Mouse (Mus musculus) ES-E14 (cell line): Measurements from ENCODE around the gene Slc25a26. TPM values are rescaled to one million over a fixed set of nuclear protein-coding genes. Genes with fewer than 3 reads are reported as not detected.
A peak's percentile ranks its signal among the peaks of the same experiment; 100 is the strongest.
"Not testable (repeated sequence)": the region's sequence is repeated elsewhere in the genome, so short reads cannot be mapped to it uniquely, and the experiment has no call there.

Experiments
- DNase-seq: peaks from one replicate; pipeline ENCODE4 v3.0.0-alpha.2; 2013; ENCODE audit warnings: low read depth, low spot score
- H3K27ac ChIP-seq: 2 replicates; pipeline ENCODE4 v1.5.1; 2012; ENCODE audit warnings: low read depth, mild to moderate bottlenecking, low read length, moderate library complexity, mixed read lengths; ENCODE audit not compliant: poor library complexity, insufficient read depth, severe bottlenecking
- H3K36me3 ChIP-seq: 2 replicates; pipeline ENCODE4 v1.6.1; 2012; ENCODE audit warnings: mild to moderate bottlenecking, low read length, moderate library complexity, mixed read lengths; ENCODE audit not compliant: control insufficient read depth, poor library complexity, insufficient read depth, severe bottlenecking
- H3K4me1 ChIP-seq, 2 experiments: fragments of 150-350 bp in 1 of 2; sonication (generic) in 1 of 2; 2 replicates each; pipeline ENCODE4 v1.6.1; 2012; ENCODE audit warnings: low read length in 2 of 2, mild to moderate bottlenecking in 1 of 2, mixed read lengths in 1 of 2; ENCODE audit not compliant: control insufficient read depth in 2 of 2, insufficient read depth in 2 of 2, poor library complexity in 1 of 2
- H3K4me3 ChIP-seq, 2 experiments: fragments of 150-350 bp in 1 of 2; sonication (generic) in 1 of 2; 2 replicates each; pipeline ENCODE4 v1.5.1; 2012; ENCODE audit warnings: low read length in 2 of 2, low read depth in 1 of 2, mild to moderate bottlenecking in 1 of 2, mixed read lengths in 1 of 2; ENCODE audit not compliant: insufficient read depth in 1 of 2, poor library complexity in 1 of 2, severe bottlenecking in 1 of 2
- H3K9ac ChIP-seq: 2 replicates; pipeline ENCODE4 v1.6.1; 2012; ENCODE audit warnings: low read depth, mild to moderate bottlenecking, low read length, mixed read lengths; ENCODE audit not compliant: poor library complexity, insufficient read depth, severe bottlenecking
- H3K9me3 ChIP-seq: fragments of 150-350 bp; sonication (generic); 2 replicates; pipeline ENCODE4 v1.6.1; 2012; ENCODE audit warnings: low read depth, mild to moderate bottlenecking, low read length; ENCODE audit not compliant: control insufficient read depth, insufficient read depth
- CHD2 ChIP-seq: IDR thresholded peaks from 2 replicates; pipeline ENCODE4 v1.6.1; 2014; ENCODE audit warnings: mild to moderate bottlenecking, low read depth, low read length, inconsistent platforms
- HCFC1 ChIP-seq: IDR thresholded peaks from 2 replicates; pipeline ENCODE4 v1.6.1; 2012; ENCODE audit warnings: low read length, inconsistent platforms, borderline replicate concordance; ENCODE audit not compliant: insufficient read depth
- MAFK ChIP-seq: IDR thresholded peaks from 2 replicates; pipeline ENCODE4 v1.6.1; 2014; ENCODE audit warnings: mild to moderate bottlenecking, low read depth, low read length, inconsistent platforms; ENCODE audit not compliant: insufficient read depth
- ZC3H11A ChIP-seq: IDR thresholded peaks from 2 replicates; pipeline ENCODE4 v1.6.1; 2012; ENCODE audit warnings: low read depth, mild to moderate bottlenecking, inconsistent platforms, low read length, borderline replicate concordance
- ZNF384 ChIP-seq: IDR thresholded peaks from 2 replicates; pipeline ENCODE4 v1.6.1; 2012; ENCODE audit warnings: low read depth, low read length, inconsistent platforms
- in situ Hi-C, 2 experiments: fragments of 600-800 bp; cut with MboI; formaldehyde crosslinking; loops; one replicate each; pipeline ENCODE4 v1.15.1; 2025; ENCODE audit warnings: low sequenced_read_pairs in 2 of 2, inconsistent platforms in 1 of 2; ENCODE audit not compliant: unreplicated experiment in 2 of 2
- total RNA-seq: library from RNA; depleted of rRNA; stranded (reverse); fragments of 300-350 nt; gene quantifications from 2 replicates; pipeline ENCODE4 v1.2.3, GENCODE M21; 2012

Gene Slc25a26
- total RNA-seq, 1 experiment = 9.8 TPM

DNA sequence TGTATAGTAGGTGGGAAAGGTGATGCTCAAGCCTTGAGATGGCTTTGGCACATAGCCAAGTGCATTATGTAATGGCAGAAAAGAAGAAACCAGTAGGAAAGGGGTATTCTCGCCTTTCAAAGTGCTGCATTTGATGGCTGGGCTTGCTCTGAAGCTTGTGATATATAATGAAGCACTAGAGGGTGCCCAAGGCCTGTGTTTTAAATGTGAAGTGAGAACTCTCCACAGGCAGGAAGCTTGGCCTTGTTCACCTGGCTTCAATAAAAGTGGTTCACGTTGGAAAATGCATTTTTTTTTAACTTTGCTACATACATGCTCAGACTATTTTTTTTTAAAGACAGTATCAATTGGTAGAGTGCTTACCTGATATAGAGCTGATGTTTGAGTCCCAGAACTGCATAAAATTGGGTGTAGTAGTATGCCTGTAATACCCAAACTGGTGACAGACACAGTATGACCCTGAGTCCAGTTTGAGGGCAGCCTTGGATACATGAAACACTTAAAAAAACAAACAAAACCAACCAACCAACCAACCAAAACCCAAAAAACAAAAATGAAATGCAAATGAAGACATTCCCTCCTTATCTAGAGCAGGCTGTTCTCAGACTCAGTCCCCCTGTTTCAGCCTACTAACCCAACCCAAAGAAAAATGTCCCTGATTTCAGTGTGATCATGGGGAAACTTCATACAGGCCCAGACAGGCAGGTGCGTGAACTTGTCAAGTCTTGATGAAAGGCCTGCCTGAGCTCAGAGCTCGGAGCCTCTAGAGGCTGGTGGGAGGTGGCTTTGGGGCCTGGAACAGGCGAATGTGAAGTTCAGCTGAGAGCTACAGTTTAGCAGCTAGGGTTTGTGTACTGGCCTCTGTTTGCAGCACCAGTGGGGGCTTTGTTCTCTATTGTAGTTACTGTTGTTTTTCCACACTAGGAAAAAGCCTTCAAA, 44.0 kb downstream of the Slc25a26 start:
- Histone ChIP-seq H3K9ac (no peak overlapping the region), H3K4me1 (peaks cover 0 to 2% of the 10 kb centered on the region in 2 experiments; a peak in 2 of 4 replicates), H3K27ac (no peak overlapping the region), H3K36me3 (peaks cover 2% of the 10 kb centered on the region; the same call in 1 of the 2 replicates), H3K9me3 (no peaks in the 10 kb centered on the region), H3K4me3 (no peak overlapping the region)
- peak; percentile 34 for DNase-seq
- TF ChIP-seq HCFC1 (no peak), ZC3H11A (peak; percentile 60; the same call in 1 of the 2 replicates)
- in situ Hi-C loops = loop anchor here in 1 of 2 experiments (10.0 kb wide), 1 partner anchor 441 kb away; no protein-coding TSS in a partner anchor

DNA sequence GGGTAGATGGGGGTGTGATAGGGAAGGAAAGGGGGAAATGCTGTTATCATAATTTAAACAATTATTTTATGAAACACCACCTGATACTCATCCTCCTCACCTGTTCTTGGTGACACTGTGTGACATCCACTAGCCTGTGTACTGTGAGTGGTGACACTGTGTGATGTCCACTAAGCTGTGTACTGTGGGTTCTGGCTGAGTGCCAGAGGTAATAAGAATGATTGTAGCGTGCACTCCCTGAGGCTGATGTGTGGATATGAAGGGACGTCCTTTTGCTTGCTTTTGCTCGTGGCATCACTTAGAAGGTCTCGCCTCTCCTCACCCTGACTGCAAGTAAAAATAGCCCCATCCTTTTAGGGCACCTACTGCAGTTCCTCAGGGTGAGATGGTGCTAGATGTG, 47.1 kb downstream of the Slc25a26 start:
- H3K4me1 ChIP-seq = no peaks in the 10 kb centered on the region
- H3K9ac ChIP-seq = no peak overlapping the region
- in situ Hi-C loops = loop anchor here in 1 of 2 experiments (10.0 kb wide), 1 partner anchor 438 kb away; no protein-coding TSS in a partner anchor
- H3K36me3 ChIP-seq = peaks cover 2% of the 10 kb centered on the region
- H3K4me3 ChIP-seq = no peak overlapping the region
- no peak for DNase-seq
- H3K27ac ChIP-seq = no peak overlapping the region
- TF ChIP-seq ZNF384 (no peak), CHD2 (no peak), MAFK (no peak), ZC3H11A (no peak), HCFC1 (no peak)
- no peaks in the 10 kb centered on the region for H3K9me3 ChIP-seq

DNA sequence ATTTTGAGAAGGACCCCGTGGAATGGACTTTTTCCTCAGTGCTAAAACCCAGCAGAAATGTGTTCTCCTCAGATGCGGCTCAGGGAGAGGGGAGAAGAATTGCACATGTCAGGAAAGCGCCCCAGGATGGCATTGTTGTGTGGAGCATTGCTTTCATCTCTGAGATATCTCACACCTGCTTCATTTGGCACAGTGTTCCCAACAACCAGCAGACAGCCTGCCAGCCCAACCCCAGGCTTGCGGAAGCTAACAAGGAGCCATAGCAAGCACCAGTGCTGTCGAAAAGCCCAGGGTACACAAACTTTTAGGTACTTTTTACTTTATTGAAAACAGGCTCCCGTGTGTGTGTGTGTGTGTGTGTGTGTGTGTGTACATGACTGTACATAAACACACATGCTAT, 50.2 kb downstream of the Slc25a26 start:
- H3K9ac ChIP-seq = no peak overlapping the region
- no peak for TF ChIP-seq MAFK
- no peak for TF ChIP-seq ZC3H11A
- TF ChIP-seq CHD2 = no peak

DNA sequence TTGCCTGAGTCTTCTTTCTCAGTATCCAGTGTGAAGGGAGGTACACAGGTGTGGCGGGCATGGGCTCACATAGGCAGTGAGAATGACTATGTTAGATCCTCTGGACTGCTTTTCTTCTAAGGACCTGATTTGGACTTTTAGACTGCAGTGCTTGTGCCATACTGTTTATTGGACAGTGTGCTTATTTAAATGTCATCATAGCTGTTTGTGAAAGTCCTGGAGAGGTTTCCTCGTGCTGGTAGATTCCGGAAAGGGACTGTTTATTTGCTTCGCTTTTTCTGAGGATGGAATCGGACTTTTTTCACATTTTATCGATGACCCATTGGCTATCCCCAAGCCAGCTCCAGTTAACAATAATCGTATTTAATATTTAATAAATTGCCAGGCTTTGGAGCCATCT, 50.7 kb downstream of the Slc25a26 start:
- no peak overlapping the region for H3K27ac ChIP-seq
- H3K36me3 ChIP-seq = no peaks in the 10 kb centered on the region; the same call in 1 of the 2 replicates
- DNase-seq = no peak
- H3K9me3 ChIP-seq = no peaks in the 10 kb centered on the region
- H3K4me1 ChIP-seq = no peaks in the 10 kb centered on the region
- no peak overlapping the region for H3K9ac ChIP-seq
- in situ Hi-C loops = no loop called here
- H3K4me3 ChIP-seq = no peak overlapping the region
- no peak for TF ChIP-seq MAFK
- no peak for TF ChIP-seq CHD2
- TF ChIP-seq ZNF384 = no peak
- no peak for TF ChIP-seq ZC3H11A
- no peak for TF ChIP-seq HCFC1

More for the DNA sequence above, 50.2 kb downstream of the Slc25a26 start:
- H3K4me1 ChIP-seq = no peaks in the 10 kb centered on the region
- H3K4me3 ChIP-seq = no peak overlapping the region
- no peak for DNase-seq
- no peak overlapping the region for H3K27ac ChIP-seq
- H3K9me3 ChIP-seq = no peaks in the 10 kb centered on the region
- H3K36me3 ChIP-seq = peaks cover 1% of the 10 kb centered on the region
- in situ Hi-C loops = no loop called here

DNA sequence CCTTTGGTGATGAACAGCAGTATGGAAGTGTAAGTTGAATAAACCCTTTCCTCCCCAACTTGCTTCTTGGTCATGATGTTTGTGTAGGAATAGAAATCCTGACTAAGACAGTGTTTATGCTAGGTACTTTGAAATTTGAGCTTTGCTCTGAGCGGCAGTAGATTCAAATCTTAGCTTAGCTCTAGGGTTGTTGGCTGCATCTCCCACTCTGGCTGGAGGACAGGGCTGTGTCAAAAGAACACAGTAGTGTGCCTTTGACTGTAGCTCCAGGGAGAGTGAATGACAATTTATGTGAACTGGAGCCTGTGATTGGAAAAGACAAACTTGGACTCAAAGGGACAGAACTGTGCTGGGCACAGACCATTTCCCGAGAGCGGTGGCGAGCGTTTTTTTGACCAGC, 53.0 kb downstream of the Slc25a26 start:
- in situ Hi-C loops = no loop called here

DNA sequence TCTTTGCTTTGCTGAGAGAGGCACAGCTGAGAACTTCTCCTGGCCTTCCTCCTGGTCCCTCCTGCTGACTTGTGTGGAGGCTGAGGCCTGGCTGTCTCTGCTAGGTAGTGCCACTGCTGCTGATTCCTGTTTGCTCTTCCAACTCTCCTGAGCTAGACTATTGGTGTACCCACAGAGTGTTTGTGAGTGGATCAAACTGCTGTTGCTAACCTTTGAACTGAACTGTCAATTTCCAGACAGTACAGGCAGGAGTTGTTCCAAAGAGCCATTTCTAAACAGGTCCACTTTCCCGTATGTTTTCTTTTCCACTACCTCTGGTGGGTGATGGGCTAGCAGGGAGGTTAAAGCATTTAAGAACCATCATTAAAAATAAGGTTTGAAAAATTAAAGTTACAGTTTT, 58.5 kb downstream of the Slc25a26 start:
- in situ Hi-C loops, H3K27ac ChIP-seq, H3K4me3 ChIP-seq, H3K9ac ChIP-seq, DNase-seq, H3K4me1 ChIP-seq, H3K36me3 ChIP-seq, H3K9me3 ChIP-seq: not testable (repeated sequence)

More for the DNA sequence above, 53.0 kb downstream of the Slc25a26 start:
- Histone ChIP-seq H3K27ac (no peak overlapping the region), H3K4me3 (no peak overlapping the region), H3K9ac (no peak overlapping the region), H3K36me3 (no peaks in the 10 kb centered on the region; the same call in 1 of the 2 replicates), H3K9me3 (no peaks in the 10 kb centered on the region), H3K4me1 (no peaks in the 10 kb centered on the region)
- DNase-seq = no peak
- TF ChIP-seq ZC3H11A (no peak), MAFK (no peak), HCFC1 (no peak), ZNF384 (no peak)
